Mouse (Mus musculus): Measurements from ENCODE around the gene Lrmp. TPM values are rescaled to one million over a fixed set of nuclear protein-coding genes. Genes with fewer than 3 reads are reported as not detected.

Lrmp gene
- polyA plus RNA-seq, 1 experiment from 2014 or later = 4.1 TPM

GRCm38 (mm10) chr6:145202432-145203125 lies 87.1 kb downstream of the Lrmp start:
- H3K36me3 ChIP-seq (ENCODE audit: control insufficient read depth, insufficient read depth, low read length) = no peaks in the 10 kb centered on the region
- 68% methylated on average over 13 of the region's 13 CpGs for WGBS
- peak overlapping the region; percentile 15; the same call in 1 of the 2 replicates for H3K4me2 ChIP-seq (ENCODE audit: low read depth, low read length)
- ATAC-seq (ENCODE audit: low read depth) = 0 out of 2 replicates have a peak, but pooled peaks have one; percentile 26
- peak overlapping the region; percentile 15 for H3K27ac ChIP-seq (ENCODE audit: low read length)
- peaks cover 5% of the 10 kb centered on the region; the same call in 1 of the 2 replicates for H3K4me1 ChIP-seq (replicated peaks; ENCODE audit: control insufficient read depth, insufficient read depth, low read length)
- H3K9ac ChIP-seq (ENCODE audit: low read length) = no peak overlapping the region
- no peaks in the 10 kb centered on the region for H3K9me3 ChIP-seq (ENCODE audit: control insufficient read depth, low read length)
- H3K4me3 ChIP-seq (ENCODE audit: low read length) = no peak overlapping the region
- no peaks in the 10 kb centered on the region for H3K27me3 ChIP-seq (ENCODE audit: control insufficient read depth, insufficient read depth, low read depth, low read length)

GRCm38 (mm10) chr6:145204440-145204839 lies 89.0 kb downstream of the Lrmp start:
- 77% methylated on average over 6 of the region's 6 CpGs for WGBS
- Histone ChIP-seq H3K9me3 (ENCODE audit: control insufficient read depth, low read length) (no peaks in the 10 kb centered on the region), H3K4me2 (ENCODE audit: low read depth, low read length) (no peak overlapping the region), H3K4me3 (ENCODE audit: low read length) (no peak overlapping the region), H3K27me3 (ENCODE audit: control insufficient read depth, insufficient read depth, low read depth, low read length) (no peaks in the 10 kb centered on the region), H3K4me1 (replicated peaks; ENCODE audit: control insufficient read depth, insufficient read depth, low read length) (peaks cover 5% of the 10 kb centered on the region; the same call in 1 of the 2 replicates), H3K9ac (ENCODE audit: low read length) (no peak overlapping the region), H3K36me3 (ENCODE audit: control insufficient read depth, insufficient read depth, low read length) (no peaks in the 10 kb centered on the region), H3K27ac (ENCODE audit: low read length) (no peak overlapping the region)
- ATAC-seq (ENCODE audit: low read depth) = no peak

GRCm38 (mm10) chr6:145205142-145205541 lies 89.7 kb downstream of the Lrmp start:
- WGBS = 50% methylated on average over 10 of the region's 10 CpGs
- Histone ChIP-seq H3K36me3 (ENCODE audit: control insufficient read depth, insufficient read depth, low read length) (no peaks in the 10 kb centered on the region), H3K27me3 (ENCODE audit: control insufficient read depth, insufficient read depth, low read depth, low read length) (no peaks in the 10 kb centered on the region), H3K4me2 (ENCODE audit: low read depth, low read length) (no peak overlapping the region), H3K9me3 (ENCODE audit: control insufficient read depth, low read length) (no peaks in the 10 kb centered on the region), H3K4me1 (replicated peaks; ENCODE audit: control insufficient read depth, insufficient read depth, low read length) (peaks cover 7% of the 10 kb centered on the region), H3K27ac (ENCODE audit: low read length) (no peak overlapping the region), H3K4me3 (ENCODE audit: low read length) (no peak overlapping the region), H3K9ac (ENCODE audit: low read length) (no peak overlapping the region)
- ATAC-seq (ENCODE audit: low read depth) = no peak

GRCm38 (mm10) chr6:145210056-145210680 lies 94.7 kb downstream of the Lrmp start:
- Histone ChIP-seq H3K9ac (ENCODE audit: low read length) (peak overlapping the region; percentile 52), H3K36me3 (ENCODE audit: control insufficient read depth, insufficient read depth, low read length) (no peaks in the 10 kb centered on the region), H3K9me3 (ENCODE audit: control insufficient read depth, low read length) (no peaks in the 10 kb centered on the region), H3K27me3 (ENCODE audit: control insufficient read depth, insufficient read depth, low read depth, low read length) (no peaks in the 10 kb centered on the region), H3K4me3 (ENCODE audit: low read length) (peak overlapping the region; percentile 59), H3K27ac (ENCODE audit: low read length) (no peak overlapping the region), H3K4me2 (ENCODE audit: low read depth, low read length) (peak overlapping the region; percentile 80), H3K4me1 (replicated peaks; ENCODE audit: control insufficient read depth, insufficient read depth, low read length) (peaks cover 10% of the 10 kb centered on the region)
- no peak for ATAC-seq (ENCODE audit: low read depth)
- 28% methylated on average over 8 of the region's 8 CpGs for WGBS

- Histone ChIP-seq H3K27ac (ENCODE audit: low read length) (peak within 1 kb of the TSS; percentile 98), H3K36me3 (ENCODE audit: control insufficient read depth, insufficient read depth, low read length) (peaks cover under 1% of the 10 kb centered on the region; the same call in 1 of the 2 replicates), H3K4me1 (replicated peaks; ENCODE audit: control insufficient read depth, insufficient read depth, low read length) (peaks cover 10% of the 10 kb centered on the region), H3K27me3 (ENCODE audit: control insufficient read depth, insufficient read depth, low read depth, low read length) (no peaks in the 10 kb centered on the region), H3K9me3 (ENCODE audit: control insufficient read depth, low read length) (no peaks in the 10 kb centered on the region), H3K4me2 (ENCODE audit: low read depth, low read length) (peak within 1 kb of the TSS; percentile 80), H3K9ac (ENCODE audit: low read length) (peak within 1 kb of the TSS; percentile 93), H3K4me3 (ENCODE audit: low read length) (peak within 1 kb of the TSS; percentile 82)
- ATAC-seq (ENCODE audit: low read depth) = peak; percentile 100
- WGBS = 0% methylated on average over 36 of the region's 36 CpGs
These were observed 95.4 kb downstream of the Lrmp start, which contains the start of the genes Casc1 and Etfrf1 for GRCm38 (mm10) chr6:145210816-145211338. Gene Casc1 (minus strand): TSS chr6:145211005. Gene Etfrf1 (plus strand): TSS chr6:145211134.

- 2% methylated on average over 21 of the region's 21 CpGs for WGBS
These were observed 96.2 kb downstream of the Lrmp start for GRCm38 (mm10) chr6:145211376-145212305.

GRCm38 (mm10) chr6:145213916-145214315 lies 98.5 kb downstream of the Lrmp start:
- Histone ChIP-seq H3K4me3 (ENCODE audit: low read length) (no peak overlapping the region), H3K9ac (ENCODE audit: low read length) (no peak overlapping the region), H3K27ac (ENCODE audit: low read length) (no peak overlapping the region), H3K9me3 (ENCODE audit: control insufficient read depth, low read length) (no peaks in the 10 kb centered on the region), H3K27me3 (ENCODE audit: control insufficient read depth, insufficient read depth, low read depth, low read length) (no peaks in the 10 kb centered on the region), H3K4me2 (ENCODE audit: low read depth, low read length) (no peak overlapping the region), H3K36me3 (ENCODE audit: control insufficient read depth, insufficient read depth, low read length) (peaks cover 7% of the 10 kb centered on the region; the same call in 1 of the 2 replicates), H3K4me1 (replicated peaks; ENCODE audit: control insufficient read depth, insufficient read depth, low read length) (peaks cover 10% of the 10 kb centered on the region)
- whole genome bisulfite sequencing = 65% methylated on average over 2 of the region's 2 CpGs
- ATAC-seq (ENCODE audit: low read depth) = no peak

More at GRCm38 (mm10) chr6:145211376-145212305, 96.2 kb downstream of the Lrmp start:
- Histone ChIP-seq H3K9ac (ENCODE audit: low read length) (peak overlapping the region; percentile 93), H3K4me2 (ENCODE audit: low read depth, low read length) (peak overlapping the region; percentile 60), H3K27me3 (ENCODE audit: control insufficient read depth, insufficient read depth, low read depth, low read length) (no peaks in the 10 kb centered on the region), H3K27ac (ENCODE audit: low read length) (peak overlapping the region; percentile 98), H3K4me3 (ENCODE audit: low read length) (peak overlapping the region; percentile 82), H3K9me3 (ENCODE audit: control insufficient read depth, low read length) (no peaks in the 10 kb centered on the region), H3K4me1 (replicated peaks; ENCODE audit: control insufficient read depth, insufficient read depth, low read length) (peaks cover 10% of the 10 kb centered on the region), H3K36me3 (ENCODE audit: control insufficient read depth, insufficient read depth, low read length) (peaks cover 2% of the 10 kb centered on the region; the same call in 1 of the 2 replicates)
- ATAC-seq (ENCODE audit: low read depth) = peak; percentile 26

- Histone ChIP-seq H3K9me3 (ENCODE audit: control insufficient read depth, low read length) (no peaks in the 10 kb centered on the region), H3K4me2 (ENCODE audit: low read depth, low read length) (no peak overlapping the region), H3K4me3 (ENCODE audit: low read length) (no peak overlapping the region), H3K36me3 (ENCODE audit: control insufficient read depth, insufficient read depth, low read length) (peaks cover 7% of the 10 kb centered on the region; the same call in 1 of the 2 replicates), H3K27ac (ENCODE audit: low read length) (no peak overlapping the region), H3K4me1 (replicated peaks; ENCODE audit: control insufficient read depth, insufficient read depth, low read length) (peaks cover 7% of the 10 kb centered on the region), H3K27me3 (ENCODE audit: control insufficient read depth, insufficient read depth, low read depth, low read length) (no peaks in the 10 kb centered on the region), H3K9ac (ENCODE audit: low read length) (no peak overlapping the region)
- 87% methylated on average over 3 of the region's 3 CpGs for WGBS
- no peak for ATAC-seq (ENCODE audit: low read depth)
These were observed 100.4 kb downstream of the Lrmp start for GRCm38 (mm10) chr6:145215826-145216225.

Measured in lung, embryonic 16.5 days (tissue).